Mouse (Mus musculus): ENCODE results near the gene Olfr826. TPM values are rescaled to one million over a fixed set of nuclear protein-coding genes. Genes with fewer than 3 reads are reported as not detected.
"Not testable (repeated sequence)": the region's sequence is repeated elsewhere in the genome, so short reads cannot be mapped to it uniquely, and the experiment has no call there.

Gene Olfr826
- polyA plus RNA-seq, 1 experiment, result not detected

GRCm38 (mm10) chr10:130134811-130135210, 49.2 kb downstream of the Olfr826 start:
- Histone ChIP-seq H3K27ac (ENCODE audit: insufficient read depth, low read length) (no peak overlapping the region), H3K4me1 (ENCODE audit: control insufficient read depth, insufficient read depth, low read length) (no peaks in the 10 kb centered on the region), H3K4me3 (ENCODE audit: insufficient read depth, low read length) (no peak overlapping the region)
- TF ChIP-seq CTCF (IDR thresholded peaks at IDR 0.05; ENCODE audit: extremely low read depth, insufficient read depth, low read length), result no peak
- no peak for TF ChIP-seq POLR2A (IDR thresholded peaks at IDR 0.05; ENCODE audit: extremely low read depth, insufficient read depth, low read length)

- H3K4me3 ChIP-seq (ENCODE audit: insufficient read depth, low read length); H3K27ac ChIP-seq (ENCODE audit: insufficient read depth, low read length); H3K4me1 ChIP-seq (ENCODE audit: control insufficient read depth, insufficient read depth, low read length): not testable (repeated sequence)
Measured at GRCm38 (mm10) chr10:130129900-130130299, 54.1 kb downstream of the Olfr826 start, which contains the start of gene Olfr824. Gene Olfr824 (minus strand): TSS chr10:130130000.

Other genes starting within 250 kb of the Olfr826 start
- gene Olfr818, start 235.1 kb downstream of the Olfr826 start, polyA plus RNA-seq (2012; rRNA removed), result not detected in 2 replicates
- not detected in 2 replicates for gene Olfr819, start 216.9 kb downstream of the Olfr826 start, polyA plus RNA-seq (2012; rRNA removed)
- gene Olfr247, start 208.0 kb downstream of the Olfr826 start, polyA plus RNA-seq (2012; rRNA removed), result not detected in 2 replicates
- not detected in 2 replicates for gene Gm10310, start 199.1 kb downstream of the Olfr826 start, polyA plus RNA-seq (2012; rRNA removed)
- not detected in 2 replicates for gene Olfr820, start 171.6 kb downstream of the Olfr826 start, polyA plus RNA-seq (2012; rRNA removed)
- not detected in 2 replicates for gene Olfr821, start 153.8 kb downstream of the Olfr826 start, polyA plus RNA-seq (2012; rRNA removed)
- not detected in 2 replicates for gene Olfr822, start 113.0 kb downstream of the Olfr826 start, polyA plus RNA-seq (2012; rRNA removed)
- not detected in 2 replicates for gene Olfr823, start 68.8 kb downstream of the Olfr826 start, polyA plus RNA-seq (2012; rRNA removed)
- gene Olfr824, start 54.2 kb downstream of the Olfr826 start, polyA plus RNA-seq (2012; rRNA removed), result not detected in 2 replicates
- gene Olfr825, start 17.4 kb downstream of the Olfr826 start, polyA plus RNA-seq (2012; rRNA removed), result not detected in 2 replicates
- not detected in 2 replicates for gene Olfr827, start 30.2 kb upstream of the Olfr826 start, polyA plus RNA-seq (2012; rRNA removed)
- gene Neurod4, start 96.1 kb upstream of the Olfr826 start, polyA plus RNA-seq (2012; rRNA removed), result 0.81 and 1.1 TPM in 2 replicates
- gene Tespa1, start 138.7 kb upstream of the Olfr826 start, polyA plus RNA-seq (2012; rRNA removed), result 0.06 and 0.13 TPM in 2 replicates
- gene Vmn2r84, start 210.1 kb upstream of the Olfr826 start, polyA plus RNA-seq (2012; rRNA removed), result 2.2 and 2.5 TPM in 2 replicates
- 0.93 and 1.0 TPM in 2 replicates for gene Vmn2r85, start 245.5 kb upstream of the Olfr826 start, polyA plus RNA-seq (2012; rRNA removed)

Data from cortical plate, adult 2 months (tissue).